Mouse (Mus musculus): Measurements from ENCODE around the gene Mroh2a. TPM values are rescaled to one million over a fixed set of nuclear protein-coding genes. Genes with fewer than 3 reads are reported as not detected.
A peak's percentile ranks its signal among the peaks of the same experiment; 100 is the strongest.

Gene Mroh2a
- polyA plus RNA-seq, 1 experiment from 2014 or later, result 1.2 TPM

- ATAC-seq (ENCODE audit: insufficient number of reproducible peaks, insufficient read depth, low FRiP score, low TSS enrichment, low read depth), result peak; percentile 32; the same call in 1 of the 2 replicates
- 67% methylated on average over 1 of the region's 1 CpGs for WGBS
These were observed 63.7 kb downstream of the Mroh2a start for GRCm38 (mm10) chr1:88290511-88290910.

GRCm38 (mm10) chr1:88291409-88292005 is 64.7 kb downstream of the Mroh2a start:
- Histone ChIP-seq H3K36me3 (no peaks in the 10 kb centered on the region), H3K4me2 (no peak overlapping the region), H3K9ac (no peak overlapping the region), H3K9me3 (peaks cover 41% of the 10 kb centered on the region), H3K4me1 (no peaks in the 10 kb centered on the region), H3K27me3 (no peaks in the 10 kb centered on the region), H3K27ac (no peak overlapping the region), H3K4me3 (no peak overlapping the region)
- no peak for ATAC-seq (ENCODE audit: insufficient number of reproducible peaks, insufficient read depth, low FRiP score, low TSS enrichment, low read depth)
- 60% methylated on average over 3 of the region's 3 CpGs for WGBS

More at GRCm38 (mm10) chr1:88290511-88290910, 63.7 kb downstream of the Mroh2a start:
- Histone ChIP-seq H3K9ac (no peak overlapping the region), H3K27me3 (no peaks in the 10 kb centered on the region), H3K9me3 (peaks cover 41% of the 10 kb centered on the region), H3K36me3 (no peaks in the 10 kb centered on the region), H3K4me2 (no peak overlapping the region), H3K4me1 (no peaks in the 10 kb centered on the region), H3K27ac (no peak overlapping the region), H3K4me3 (no peak overlapping the region)

- 50% methylated on average over 2 of the region's 2 CpGs for WGBS
- Histone ChIP-seq H3K4me2 (no peak overlapping the region), H3K27me3 (no peaks in the 10 kb centered on the region), H3K27ac (no peak overlapping the region), H3K4me1 (no peaks in the 10 kb centered on the region), H3K9ac (no peak overlapping the region), H3K36me3 (no peaks in the 10 kb centered on the region), H3K4me3 (no peak overlapping the region), H3K9me3 (peaks cover 39% of the 10 kb centered on the region)
- no peak for ATAC-seq (ENCODE audit: insufficient number of reproducible peaks, insufficient read depth, low FRiP score, low TSS enrichment, low read depth)
These were observed 65.3 kb downstream of the Mroh2a start for GRCm38 (mm10) chr1:88292057-88292456.

- no peaks in the 10 kb centered on the region for H3K4me1 ChIP-seq
- H3K9me3 ChIP-seq, result peaks cover 45% of the 10 kb centered on the region
- WGBS, result 24% methylated on average over 1 of the region's 1 CpGs
- H3K4me2 ChIP-seq, result no peak overlapping the region
- ATAC-seq (ENCODE audit: insufficient number of reproducible peaks, insufficient read depth, low FRiP score, low TSS enrichment, low read depth), result no peak
- H3K4me3 ChIP-seq, result no peak overlapping the region
- no peaks in the 10 kb centered on the region for H3K27me3 ChIP-seq
- H3K27ac ChIP-seq, result no peak overlapping the region
- H3K36me3 ChIP-seq, result no peaks in the 10 kb centered on the region
- H3K9ac ChIP-seq, result no peak overlapping the region
These were observed 67.9 kb downstream of the Mroh2a start for GRCm38 (mm10) chr1:88294650-88295049.

- Histone ChIP-seq H3K9me3 (peaks cover 53% of the 10 kb centered on the region), H3K36me3 (no peaks in the 10 kb centered on the region), H3K4me1 (no peaks in the 10 kb centered on the region), H3K27me3 (no peaks in the 10 kb centered on the region), H3K4me2 (no peak overlapping the region), H3K4me3 (no peak overlapping the region), H3K9ac (no peak overlapping the region), H3K27ac (no peak overlapping the region)
- 74% methylated on average over 4 of the region's 4 CpGs for WGBS
- ATAC-seq (ENCODE audit: insufficient number of reproducible peaks, insufficient read depth, low FRiP score, low TSS enrichment, low read depth), result peak; percentile 18; the same call in 1 of the 2 replicates
These were observed 69.6 kb downstream of the Mroh2a start for GRCm38 (mm10) chr1:88296171-88296920.

- 63% methylated on average over 7 of the region's 7 CpGs for WGBS
- H3K27ac ChIP-seq, result no peak overlapping the region
- ATAC-seq (ENCODE audit: insufficient number of reproducible peaks, insufficient read depth, low FRiP score, low TSS enrichment, low read depth), result no peak
- H3K4me3 ChIP-seq, result no peak overlapping the region
- H3K27me3 ChIP-seq, result no peaks in the 10 kb centered on the region
- H3K4me2 ChIP-seq, result no peak overlapping the region
- H3K4me1 ChIP-seq, result no peaks in the 10 kb centered on the region
- H3K9ac ChIP-seq, result no peak overlapping the region
- peaks cover 56% of the 10 kb centered on the region for H3K9me3 ChIP-seq
- no peaks in the 10 kb centered on the region for H3K36me3 ChIP-seq
These were observed 70.9 kb downstream of the Mroh2a start for GRCm38 (mm10) chr1:88297480-88298258.

- 60% methylated on average over 4 of the region's 4 CpGs for WGBS
- no peak overlapping the region for H3K27ac ChIP-seq
- no peaks in the 10 kb centered on the region for H3K27me3 ChIP-seq
- peaks cover 65% of the 10 kb centered on the region for H3K9me3 ChIP-seq
- H3K9ac ChIP-seq, result no peak overlapping the region
- H3K4me2 ChIP-seq, result no peak overlapping the region
- no peak for ATAC-seq (ENCODE audit: insufficient number of reproducible peaks, insufficient read depth, low FRiP score, low TSS enrichment, low read depth)
- H3K4me1 ChIP-seq, result no peaks in the 10 kb centered on the region
- H3K36me3 ChIP-seq, result no peaks in the 10 kb centered on the region
- H3K4me3 ChIP-seq, result no peak overlapping the region
These were observed 72.1 kb downstream of the Mroh2a start for GRCm38 (mm10) chr1:88298686-88299528.

GRCm38 (mm10) chr1:88299529-88299945 is 72.8 kb downstream of the Mroh2a start:
- no peaks in the 10 kb centered on the region for H3K36me3 ChIP-seq
- no peak for ATAC-seq (ENCODE audit: insufficient number of reproducible peaks, insufficient read depth, low FRiP score, low TSS enrichment, low read depth)
- no peak overlapping the region for H3K4me3 ChIP-seq
- peaks cover 71% of the 10 kb centered on the region for H3K9me3 ChIP-seq
- H3K9ac ChIP-seq, result no peak overlapping the region
- H3K4me1 ChIP-seq, result no peaks in the 10 kb centered on the region
- WGBS, result 80% methylated on average over 2 of the region's 2 CpGs
- no peaks in the 10 kb centered on the region for H3K27me3 ChIP-seq
- H3K4me2 ChIP-seq, result no peak overlapping the region
- H3K27ac ChIP-seq, result no peak overlapping the region

- Histone ChIP-seq H3K27me3 (no peaks in the 10 kb centered on the region), H3K4me1 (no peaks in the 10 kb centered on the region), H3K36me3 (no peaks in the 10 kb centered on the region), H3K4me3 (no peak overlapping the region), H3K9ac (no peak overlapping the region), H3K27ac (no peak overlapping the region), H3K9me3 (peaks cover 78% of the 10 kb centered on the region), H3K4me2 (no peak overlapping the region)
- ATAC-seq (ENCODE audit: insufficient number of reproducible peaks, insufficient read depth, low FRiP score, low TSS enrichment, low read depth), result peak; percentile 5; the same call in 1 of the 2 replicates
- 39% methylated on average over 5 of the region's 5 CpGs for WGBS
These were observed 73.7 kb downstream of the Mroh2a start for GRCm38 (mm10) chr1:88300301-88301050.

- peaks cover 77% of the 10 kb centered on the region for H3K9me3 ChIP-seq
- H3K4me1 ChIP-seq, result no peaks in the 10 kb centered on the region
- no peak overlapping the region for H3K4me2 ChIP-seq
- H3K9ac ChIP-seq, result no peak overlapping the region
- no peaks in the 10 kb centered on the region for H3K36me3 ChIP-seq
- H3K27me3 ChIP-seq, result no peaks in the 10 kb centered on the region
- no peak overlapping the region for H3K4me3 ChIP-seq
- WGBS, result 67% methylated on average over 9 of the region's 9 CpGs
- no peak overlapping the region for H3K27ac ChIP-seq
- ATAC-seq (ENCODE audit: insufficient number of reproducible peaks, insufficient read depth, low FRiP score, low TSS enrichment, low read depth), result peak; percentile 1; the same call in 1 of the 2 replicates
These were observed 74.6 kb downstream of the Mroh2a start for GRCm38 (mm10) chr1:88301121-88302014.

Data from embryonic facial prominence, embryonic 13.5 days (tissue).